Mouse (Mus musculus) brain, embryonic 14.5 days (tissue): Measurements from ENCODE around the gene Acbd7.

ENCODE experiments used
- CTCF ChIP-seq: fragments of 200-500 bp; IDR thresholded peaks from 2 replicates; pipeline ENCODE4 v1.5.1; 2012; ENCODE audit warnings: inconsistent platforms, mild to moderate bottlenecking, moderate library complexity, borderline replicate concordance; ENCODE audit not compliant: insufficient read depth, insufficient read length; ENCODE audit errors: extremely low read depth
- POLR2A ChIP-seq: fragments of 200-500 bp; IDR thresholded peaks from 2 replicates; pipeline ENCODE4 v1.6.1; 2012; ENCODE audit warnings: mild to moderate bottlenecking, inconsistent platforms, borderline replicate concordance; ENCODE audit not compliant: poor library complexity, insufficient read depth, insufficient read length, severe bottlenecking; ENCODE audit errors: extremely low read depth

DNA sequence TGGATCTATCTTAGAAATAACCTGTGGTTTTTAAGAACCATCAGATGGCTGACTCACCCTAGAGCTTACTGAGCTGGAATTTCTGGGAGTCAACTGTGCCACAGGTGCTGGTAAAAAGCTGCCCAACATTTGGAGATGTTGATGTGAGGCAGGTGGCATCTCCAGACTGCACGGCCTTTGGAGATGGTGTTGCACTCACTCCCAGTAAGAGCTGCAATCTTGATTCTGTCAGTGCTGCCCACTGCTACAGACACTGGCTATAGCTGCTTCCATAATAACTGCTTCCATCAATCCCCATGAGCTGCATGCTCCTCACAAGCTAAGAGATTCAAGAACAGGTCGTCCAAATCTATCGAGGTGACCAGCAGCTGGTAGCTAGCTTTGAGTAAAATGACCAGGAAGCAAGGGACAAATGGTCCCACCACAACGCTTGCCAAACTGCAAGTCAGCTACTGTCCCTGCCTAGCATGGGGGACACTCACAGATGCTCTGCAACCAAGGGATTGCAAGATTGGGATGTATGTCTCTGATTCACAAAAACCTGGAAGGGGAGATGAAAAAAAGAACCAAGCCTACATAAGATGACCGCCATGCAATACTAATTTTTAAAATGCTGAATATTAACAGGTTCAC, 4.8 kb upstream of the Acbd7 start:
- TF ChIP-seq CTCF (no peak), POLR2A (no peak)
